12 mouse cellular contexts compared by ENCODE assay signal in genomic region chr5:9069599-9070209, GRCm38 (mm10). TPM values are rescaled to one million over a fixed set of nuclear protein-coding genes. Genes with fewer than 3 reads are reported as not detected.
DNase-seq lines count a peak whose midpoint lies in the region; ATAC-seq and TF ChIP-seq lines count a peak whose summit lies in the region.
"Had no signal": no experiment of that assay in that cellular context is flagged by ENCODE, and none has a peak within 500 bp of the region (broad histone marks: within the 10 kb centered on the region; RNA-seq: fewer than 3 reads in every experiment).

No protein-coding gene starts in this region.

- TF ChIP-seq CTCF in liver, adult 2 months (IDR thresholded peaks at IDR 0.05; ENCODE audit: low read depth, low read length), result no peak

- H3K36me3 ChIP-seq in liver, adult 2 months (ENCODE audit: control insufficient read depth, insufficient read depth, low read length), result no peaks in the 10 kb centered on the region
- H3K36me3 ChIP-seq in liver, embryonic 12.5 days, result no peaks in the 10 kb centered on the region
- no peaks in the 10 kb centered on the region for H3K36me3 ChIP-seq in macrophage (ENCODE audit: inconsistent target)
- H3K36me3 ChIP-seq: embryonic facial prominence, embryonic 12.5 days; limb, embryonic 13.5 days; midbrain, embryonic 12.5 days had no signal

- H3K9ac ChIP-seq in liver, adult 2 months (ENCODE audit: low read depth, low read length), result no peak overlapping the region
- H3K9ac ChIP-seq in liver, embryonic 12.5 days, result no peak overlapping the region
- H3K9ac ChIP-seq: embryonic facial prominence, embryonic 12.5 days; limb, embryonic 13.5 days; liver, postnatal 0 days; midbrain, embryonic 12.5 days had no signal

- no peak overlapping the region; the same call in 1 of the 2 replicates for H3K27ac ChIP-seq in liver, adult 2 months (replicated peaks; ENCODE audit: insufficient read depth, low read depth, low read length)
- H3K27ac ChIP-seq in liver, embryonic 12.5 days, result no peak overlapping the region
- H3K27ac ChIP-seq in macrophage, result peak overlapping the region; percentile 62
- H3K27ac ChIP-seq: embryonic facial prominence, embryonic 12.5 days; limb, embryonic 13.5 days; midbrain, embryonic 12.5 days had no signal

- no peak overlapping the region for H3K4me2 ChIP-seq in liver, embryonic 12.5 days
- H3K4me2 ChIP-seq: embryonic facial prominence, embryonic 12.5 days; limb, embryonic 13.5 days; midbrain, embryonic 12.5 days had no signal

- no peak overlapping the region for H3K4me3 ChIP-seq in liver, adult 2 months (ENCODE audit: insufficient read depth, low read depth, low read length)
- H3K4me3 ChIP-seq in liver, embryonic 12.5 days, result no peak overlapping the region
- no peak overlapping the region for H3K4me3 ChIP-seq in macrophage (ENCODE audit: inconsistent target)
- H3K4me3 ChIP-seq: embryonic facial prominence, embryonic 12.5 days; limb, embryonic 13.5 days; midbrain, embryonic 12.5 days had no signal

- 56% methylated on average over 6 of the region's 6 CpGs for WGBS in liver, adult 2 months
- 53% methylated on average over 6 of the region's 6 CpGs for WGBS in liver, embryonic 12.5 days (ENCODE audit: insufficient replicate concordance)
- 95% methylated on average over 6 of the region's 6 CpGs for WGBS in macrophage (ENCODE audit: missing documents)

- no peaks in the 10 kb centered on the region for H3K27me3 ChIP-seq in liver, adult 2 months (ENCODE audit: control insufficient read depth, insufficient read depth, low read length)
- no peaks in the 10 kb centered on the region for H3K27me3 ChIP-seq in liver, embryonic 12.5 days (replicated peaks)
- H3K27me3 ChIP-seq: embryonic facial prominence, embryonic 12.5 days; limb, embryonic 13.5 days; midbrain, embryonic 12.5 days had no signal

- peaks cover 8% of the 10 kb centered on the region for H3K4me1 ChIP-seq in liver, adult 2 months (ENCODE audit: control insufficient read depth, insufficient read depth, low read length)
- H3K4me1 ChIP-seq in liver, embryonic 12.5 days, result no peaks in the 10 kb centered on the region
- H3K4me1 ChIP-seq: embryonic facial prominence, embryonic 12.5 days; limb, embryonic 13.5 days had no signal

- H3K9me3 ChIP-seq in liver, embryonic 12.5 days (replicated peaks), result no peaks in the 10 kb centered on the region
- H3K9me3 ChIP-seq: embryonic facial prominence, embryonic 12.5 days; limb, embryonic 13.5 days; midbrain, embryonic 12.5 days had no signal

- no peak for TF ChIP-seq POLR2A in liver, adult 2 months (IDR thresholded peaks at IDR 0.05; ENCODE audit: extremely low read depth, insufficient read depth, low read length)

- peak; percentile 4 for DNase-seq in cerebellum, adult 8-10 months
- DNase-seq in cerebellum, postnatal 36 days, result no peak
- peak; percentile 66 for DNase-seq in liver, adult 2 months (ENCODE audit: extremely low read depth, low read depth, low spot score)
- DNase-seq in left cerebral cortex, adult 11 months (ENCODE audit: low spot score), result no peak
- no peak for DNase-seq in thymus, postnatal 10 days (ENCODE audit: low spot score in 2 of 2)
- no peak for DNase-seq in ovary, postnatal 10 days (ENCODE audit: low spot score)
- DNase-seq: liver, postnatal 0 days had no signal

- H3K79me2 ChIP-seq in liver, adult 2 months (ENCODE audit: control insufficient read depth, insufficient read depth, low read length), result no peaks in the 10 kb centered on the region
- no peaks in the 10 kb centered on the region for H3K79me2 ChIP-seq in macrophage (ENCODE audit: inconsistent target)

- no peak for ATAC-seq in liver, embryonic 12.5 days

RNA-seq across cellular contexts. Expression of gene Tmem243, which starts 30.8 kb away (rescaled TPM):
- total RNA-seq in liver, adult 2 months (2014; rRNA removed), result 79.5 and 96.6 TPM in 2 replicates
- 62.1 and 73.2 TPM in 2 replicates for polyA plus RNA-seq in liver, adult 2 months (2012; rRNA removed)
- 12.3 and 13.0 TPM in 2 replicates for polyA plus RNA-seq in liver, embryonic 12.5 days (2016; fragmentation: Nextera tagmentation; extraction: Ambion mirVana)
- 10 to 100 TPM in 24 of 26 experiments, 1 to 10 TPM in 2; 4.2 to 56.7 (median 17.9) TPM for total RNA-seq in macrophage (2018; cell fraction: chromatin; rRNA removed)
- 10 to 100 TPM; 21.0 to 76.2 (median 34.7) TPM for total RNA-seq in macrophage (2018; cell fraction: cytosol; rRNA removed)
- 10 to 100 TPM; 23.3 to 88.5 (median 39.2) TPM for total RNA-seq in macrophage (2018; cell fraction: nucleus; rRNA removed)
- 31.1 to 44.4 TPM (median 36.5 TPM) in 3 replicates for polyA plus RNA-seq in macrophage (2018)

Comparison
In these comparisons a context has a peak if more than half of its experiments do, and no peak if none do; other contexts are left out.
1. DNase-seq: peak in cerebellum, adult 8-10 months (single experiment) and liver, adult 2 months (single experiment); none in cerebellum, postnatal 36 days (0 of 2), left cerebral cortex, adult 11 months (single experiment), thymus, postnatal 10 days (0 of 2) and ovary, postnatal 10 days (single experiment).